Mouse (Mus musculus) midbrain, embryonic 14.5 days (tissue): ENCODE data around the gene Cd9. TPM values are rescaled to one million over a fixed set of nuclear protein-coding genes. Genes with fewer than 3 reads are reported as not detected.

Experiments used
- ATAC-seq: fragments of 200-750 bp; cut with Nextera tagmentation; 2 replicates; pipeline ENCODE4 v1.8.0; 2017; ENCODE audit warnings: moderate number of reproducible peaks, moderate library complexity; ENCODE audit not compliant: low FRiP score, low TSS enrichment
- DNase-seq: peaks from one replicate; pipeline ENCODE4 v3.0.0-alpha.2; 2015
- H3K27ac ChIP-seq: fragments of 300-500 bp; sonication (generic); replicated peaks from 2 replicates; pipeline ENCODE4 v1.5.1; 2014; ENCODE audit warnings: mild to moderate bottlenecking, low read depth, low read length, moderate library complexity
- H3K27me3 ChIP-seq: fragments of 300-500 bp; sonication (generic); 2 replicates; pipeline ENCODE4 v1.6.1; 2014; ENCODE audit warnings: low read length, control low read depth, mixed read lengths; ENCODE audit not compliant: control insufficient read depth, insufficient read depth
- H3K36me3 ChIP-seq: fragments of 300-500 bp; sonication (generic); 2 replicates; pipeline ENCODE4 v1.6.1; 2014; ENCODE audit warnings: low read length, control low read depth; ENCODE audit not compliant: control insufficient read depth, insufficient read depth
- H3K4me1 ChIP-seq: fragments of 300-500 bp; sonication (generic); 2 replicates; pipeline ENCODE4 v1.6.1; 2014; ENCODE audit warnings: mild to moderate bottlenecking, antibody characterized with exemption, low read length, control low read depth; ENCODE audit not compliant: control insufficient read depth, insufficient read depth
- H3K4me2 ChIP-seq: fragments of 300-500 bp; sonication (generic); 2 replicates; pipeline ENCODE4 v1.6.1; 2014; ENCODE audit warnings: mild to moderate bottlenecking, low read length, moderate library complexity
- H3K4me3 ChIP-seq: fragments of 300-500 bp; sonication (generic); replicated peaks from 2 replicates; pipeline ENCODE4 v1.5.1; 2014; ENCODE audit warnings: low read depth, low read length
- H3K9ac ChIP-seq: fragments of 300-500 bp; sonication (generic); replicated peaks from 2 replicates; pipeline ENCODE4 v1.6.1; 2014; ENCODE audit warnings: mild to moderate bottlenecking, low read length, moderate library complexity
- H3K9me3 ChIP-seq: fragments of 300-500 bp; sonication (generic); 2 replicates; pipeline ENCODE4 v1.6.1; 2016; ENCODE audit warnings: low read length, control low read depth, mixed read lengths; ENCODE audit not compliant: control insufficient read depth
- WGBS: fragments of 180-500 bp; shearing (Covaris S2); extraction: QIAGEN DNeasy Blood & Tissue Kit; methylation state at CpG from one replicate; pipeline ENCODE4 v1.1.7; 2014; 5-methylcytosine and 5-hydroxymethylcytosine counted together
- polyA plus RNA-seq: library from polyadenylated mRNA; unstranded; fragments of >200 nt; fragmentation: Nextera tagmentation; extraction: Ambion mirVana; gene quantifications from 2 replicates; pipeline ENCODE4 v1.2.1, GENCODE M21; 2014

The Cd9 gene
- polyA plus RNA-seq, 1 experiment from 2014 or later = 59.8 TPM

DNA sequence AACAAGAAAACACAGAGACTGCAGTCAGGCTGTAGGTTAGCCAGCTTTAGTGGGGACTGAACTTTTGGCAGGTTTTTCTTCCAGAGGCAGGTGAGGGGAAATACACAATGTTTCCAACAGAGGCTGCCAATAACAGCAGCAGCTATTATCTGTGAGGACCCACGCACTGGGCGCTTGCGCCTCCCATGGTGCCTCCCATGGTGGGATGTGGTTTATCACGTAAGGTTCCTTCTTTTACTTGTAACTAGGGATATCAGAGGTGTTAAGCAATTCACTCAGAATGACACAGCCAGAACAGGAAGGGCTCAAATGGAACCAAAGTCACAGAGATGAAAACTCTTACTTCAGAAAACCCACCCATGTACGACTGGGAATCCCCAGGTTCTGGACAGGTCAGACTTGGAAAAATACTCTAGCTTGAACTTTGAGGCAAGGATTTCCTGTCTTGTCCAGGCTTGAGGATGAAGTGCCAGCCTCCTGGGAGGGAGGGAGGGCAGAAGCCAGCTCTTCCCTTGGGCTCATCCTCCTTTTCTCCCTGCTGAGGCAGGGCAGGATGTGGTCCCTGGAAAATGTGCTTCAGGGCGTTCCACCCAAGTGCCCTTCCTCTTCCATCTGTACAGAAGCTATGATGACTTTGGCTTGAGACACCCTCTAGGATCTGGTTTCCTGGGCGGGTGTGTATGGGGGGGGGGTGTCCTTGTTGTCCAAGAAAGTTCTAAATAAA lies 12.8 kb downstream of the Cd9 start:
- WGBS = 53% methylated on average over 7 of the region's 7 CpGs
- H3K4me3 ChIP-seq = no peak overlapping the region
- H3K27me3 ChIP-seq = no peaks in the 10 kb centered on the region
- no peak overlapping the region for H3K4me2 ChIP-seq
- no peak for DNase-seq
- peaks cover 5% of the 10 kb centered on the region; the same call in 1 of the 2 replicates for H3K4me1 ChIP-seq
- H3K27ac ChIP-seq = no peak overlapping the region
- no peak for ATAC-seq
- H3K9ac ChIP-seq = no peak overlapping the region
- no peaks in the 10 kb centered on the region for H3K9me3 ChIP-seq
- no peaks in the 10 kb centered on the region for H3K36me3 ChIP-seq

DNA sequence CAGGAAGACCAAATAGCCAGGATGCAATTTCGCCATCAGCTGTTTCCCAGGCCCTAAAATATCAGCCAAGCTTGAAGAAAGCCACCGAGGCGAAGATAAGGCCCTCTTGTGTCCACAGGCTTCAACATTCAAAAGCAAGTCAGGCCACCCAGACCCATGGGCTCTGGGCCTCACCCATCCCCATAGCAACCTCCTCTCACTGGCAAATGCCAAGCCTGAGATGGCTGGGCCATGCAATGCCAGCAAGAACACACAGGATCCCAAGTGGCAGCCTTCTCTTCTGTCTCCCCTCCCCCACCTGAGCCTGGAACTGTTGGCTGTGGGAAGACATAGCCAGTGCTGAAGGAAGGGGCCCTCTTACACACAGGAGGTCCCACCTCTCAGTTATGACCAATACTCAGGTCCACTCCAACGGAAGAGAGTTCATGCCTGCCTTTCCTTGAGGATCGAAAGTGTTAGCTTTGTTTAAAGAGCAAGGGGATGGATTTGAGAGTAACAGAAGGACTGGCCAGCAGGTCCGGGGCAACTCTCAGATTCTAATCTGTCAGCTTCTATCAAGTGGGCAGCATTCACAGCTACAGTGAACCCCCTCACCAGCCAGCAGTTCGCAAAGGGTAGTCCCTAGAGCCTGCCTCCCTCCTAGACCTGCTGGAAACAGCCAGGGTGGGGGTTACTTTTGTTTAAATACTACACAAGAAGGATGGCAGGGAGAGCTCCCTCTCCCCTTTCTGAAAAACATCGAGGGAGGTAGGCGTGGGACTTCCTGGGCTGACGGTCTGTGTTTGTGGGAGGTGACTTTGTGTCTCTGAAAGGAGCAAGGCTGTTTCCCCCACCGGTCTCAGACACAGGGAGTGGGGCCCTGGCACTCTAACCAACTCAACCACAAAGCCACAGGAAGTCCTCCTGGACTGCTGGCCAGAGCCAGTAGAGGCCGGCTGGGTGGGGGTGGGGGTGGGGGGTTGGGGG lies 13.9 kb downstream of the Cd9 start:
- DNase-seq = peak; percentile 70
- no peaks in the 10 kb centered on the region for H3K36me3 ChIP-seq
- H3K4me2 ChIP-seq = no peak overlapping the region

DNA sequence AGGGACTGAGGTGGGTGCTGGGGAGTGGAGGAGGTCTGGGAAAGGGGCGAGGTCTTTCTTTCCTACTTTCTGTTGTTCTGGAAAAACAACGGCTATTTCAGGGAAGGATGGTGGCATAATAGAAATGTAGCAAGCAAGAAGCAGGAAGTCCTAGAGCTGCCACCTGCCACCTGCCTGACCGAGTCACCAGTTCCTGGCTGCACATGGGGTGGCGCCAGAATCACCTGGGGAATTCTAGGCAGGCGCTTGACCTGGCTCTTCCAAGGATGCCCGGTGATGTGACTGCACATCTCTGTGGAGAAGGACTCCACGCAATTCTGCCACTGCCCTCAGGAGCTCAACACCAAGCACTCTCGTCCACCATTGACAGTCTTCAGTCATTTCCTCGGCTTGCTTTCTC lies 15.2 kb downstream of the Cd9 start:
- H3K4me1 ChIP-seq = peaks cover 10% of the 10 kb centered on the region; the same call in 1 of the 2 replicates
- no peak overlapping the region for H3K4me3 ChIP-seq
- H3K9me3 ChIP-seq = no peaks in the 10 kb centered on the region
- 92% methylated on average over 9 of the region's 9 CpGs for WGBS
- ATAC-seq = no peak
- H3K4me2 ChIP-seq = no peak overlapping the region
- H3K36me3 ChIP-seq = no peaks in the 10 kb centered on the region
- no peak overlapping the region for H3K9ac ChIP-seq
- H3K27ac ChIP-seq = no peak overlapping the region
- DNase-seq = no peak
- no peaks in the 10 kb centered on the region for H3K27me3 ChIP-seq

More for the DNA sequence above, 13.9 kb downstream of the Cd9 start:
- H3K9me3 ChIP-seq = no peaks in the 10 kb centered on the region
- peak; percentile 39; the same call in 1 of the 2 replicates for ATAC-seq
- WGBS = 30% methylated on average over 12 of the region's 12 CpGs
- H3K4me1 ChIP-seq = peaks cover 10% of the 10 kb centered on the region; the same call in 1 of the 2 replicates
- 0 out of 2 replicates have a peak overlapping the region, but pooled peaks have one; percentile 26 for H3K27ac ChIP-seq
- no peak overlapping the region for H3K4me3 ChIP-seq
- H3K9ac ChIP-seq = no peak overlapping the region
- H3K27me3 ChIP-seq = no peaks in the 10 kb centered on the region

DNA sequence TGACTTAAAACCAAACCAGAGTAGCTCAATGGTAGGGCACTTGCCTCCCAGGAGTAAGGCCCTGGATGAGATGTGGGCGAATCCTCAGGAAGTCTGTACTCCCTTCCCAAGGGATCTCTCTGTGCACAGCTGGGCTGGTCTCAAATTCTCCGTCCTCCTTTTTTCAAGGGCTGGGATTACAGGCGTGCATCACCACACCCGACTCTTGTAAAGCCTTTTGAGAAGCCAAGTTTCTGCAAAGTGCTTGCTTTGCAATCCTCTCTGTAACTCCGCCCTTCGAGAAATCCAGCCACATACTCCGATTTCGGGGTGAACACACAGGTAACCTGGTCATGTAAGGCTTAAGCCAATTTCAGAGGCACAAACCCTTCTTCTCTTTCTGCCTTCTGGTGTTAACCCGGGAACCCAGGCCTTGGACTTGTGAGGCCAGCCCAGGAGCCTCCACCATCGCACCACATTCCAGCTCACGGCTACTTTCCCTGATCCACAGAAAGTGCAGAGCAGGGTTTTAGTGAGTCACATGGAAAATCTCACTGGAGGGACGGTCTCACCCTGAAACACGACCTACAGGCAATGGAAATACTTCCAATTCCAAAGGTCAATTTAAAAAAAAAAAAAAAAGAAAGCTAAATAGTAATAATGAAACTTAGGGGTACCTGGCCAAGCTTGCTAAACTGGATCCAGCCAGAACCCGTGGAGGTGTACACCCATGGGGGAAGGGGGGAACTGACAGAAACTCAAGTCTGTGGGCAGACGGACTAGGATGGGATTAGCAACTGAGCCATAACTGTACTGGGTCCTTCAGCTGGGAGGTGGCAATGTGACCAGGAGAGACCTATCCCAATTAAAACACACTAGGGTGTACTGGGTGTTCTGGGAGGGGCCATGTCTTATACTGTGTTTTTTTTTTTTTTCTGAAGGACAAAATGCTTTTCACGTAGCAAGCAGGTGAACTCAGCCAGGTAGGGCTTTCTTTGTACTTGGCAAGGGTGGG lies 16.2 kb downstream of the Cd9 start:
- ATAC-seq (no peak), DNase-seq (no peak)
- WGBS = 87% methylated on average over 16 of the region's 16 CpGs
- Histone ChIP-seq H3K9me3 (no peaks in the 10 kb centered on the region), H3K36me3 (no peaks in the 10 kb centered on the region), H3K27me3 (no peaks in the 10 kb centered on the region), H3K9ac (no peak overlapping the region), H3K4me1 (peaks cover 10% of the 10 kb centered on the region; the same call in 1 of the 2 replicates), H3K4me3 (no peak overlapping the region), H3K27ac (no peak overlapping the region), H3K4me2 (no peak overlapping the region)

DNA sequence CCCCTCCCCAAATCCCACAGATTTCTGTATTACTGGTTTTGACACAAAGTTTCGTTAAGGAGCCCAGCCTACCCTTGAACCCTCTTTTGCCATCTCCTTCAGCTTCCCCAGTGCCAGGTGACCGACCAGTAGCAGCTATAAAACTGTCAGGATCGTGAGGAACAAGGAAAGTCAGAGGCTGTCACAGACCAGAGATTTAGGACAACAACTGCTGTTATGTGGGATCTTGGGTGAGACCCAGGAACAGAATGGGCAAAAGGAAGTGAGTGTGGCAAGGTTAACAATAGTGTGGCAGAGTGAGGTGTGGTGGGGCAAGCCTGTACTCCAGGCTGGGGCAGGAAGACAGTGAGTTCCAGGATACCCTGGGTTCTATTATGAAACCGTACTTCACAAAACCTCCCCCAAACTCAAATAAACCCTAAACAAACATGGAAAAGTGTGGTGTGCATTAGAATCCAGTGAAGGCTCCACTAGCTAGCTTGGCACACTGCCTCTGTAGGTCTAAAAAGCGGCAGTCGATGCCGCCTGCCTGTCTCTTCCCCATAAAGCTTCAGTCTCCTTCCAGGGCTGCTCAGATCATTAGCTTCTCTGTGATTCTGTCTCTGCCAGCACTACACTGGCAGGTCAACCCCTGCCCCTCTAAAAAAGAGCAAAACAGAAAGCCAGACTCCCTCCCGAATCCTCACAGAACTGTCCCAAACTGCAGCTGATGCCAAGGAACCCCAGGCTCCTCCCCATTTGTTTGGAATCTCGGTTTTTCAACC lies 17.6 kb downstream of the Cd9 start:
- WGBS = 69% methylated on average over 9 of the region's 9 CpGs
- H3K36me3 ChIP-seq = no peaks in the 10 kb centered on the region
- no peak overlapping the region for H3K9ac ChIP-seq
- H3K4me3 ChIP-seq = no peak overlapping the region
- no peak overlapping the region for H3K4me2 ChIP-seq
- no peaks in the 10 kb centered on the region for H3K27me3 ChIP-seq
- H3K9me3 ChIP-seq = no peaks in the 10 kb centered on the region
- ATAC-seq (no peak), DNase-seq (no peak)
- peaks cover 10% of the 10 kb centered on the region; the same call in 1 of the 2 replicates for H3K4me1 ChIP-seq
- H3K27ac ChIP-seq = no peak overlapping the region

DNA sequence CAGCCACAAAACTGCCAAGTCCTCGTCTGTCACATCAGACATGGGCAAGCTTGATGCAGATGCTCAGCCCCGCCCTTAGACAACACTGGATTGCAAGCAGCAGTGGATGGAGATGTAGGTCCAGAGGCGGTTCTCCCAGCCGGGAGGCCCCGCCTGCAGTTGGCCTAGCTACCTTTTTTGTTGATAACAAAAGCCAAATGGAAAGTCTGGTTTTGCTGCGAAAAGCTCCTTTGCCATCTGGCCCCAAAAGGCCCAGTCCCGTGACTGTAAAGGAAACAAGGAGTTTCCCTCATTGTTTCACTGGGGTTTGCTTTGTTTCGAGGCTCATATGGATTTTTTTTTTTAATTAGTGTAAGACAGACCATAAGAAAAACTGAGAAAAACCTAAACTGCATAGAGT lies 18.5 kb downstream of the Cd9 start:
- Histone ChIP-seq H3K9ac (no peak overlapping the region), H3K36me3 (no peaks in the 10 kb centered on the region), H3K27me3 (no peaks in the 10 kb centered on the region), H3K9me3 (no peaks in the 10 kb centered on the region), H3K4me3 (no peak overlapping the region), H3K27ac (no peak overlapping the region), H3K4me2 (no peak overlapping the region), H3K4me1 (peaks cover 4% of the 10 kb centered on the region; the same call in 1 of the 2 replicates)
- ATAC-seq (no peak), DNase-seq (no peak)
- 32% methylated on average over 8 of the region's 8 CpGs for WGBS

DNA sequence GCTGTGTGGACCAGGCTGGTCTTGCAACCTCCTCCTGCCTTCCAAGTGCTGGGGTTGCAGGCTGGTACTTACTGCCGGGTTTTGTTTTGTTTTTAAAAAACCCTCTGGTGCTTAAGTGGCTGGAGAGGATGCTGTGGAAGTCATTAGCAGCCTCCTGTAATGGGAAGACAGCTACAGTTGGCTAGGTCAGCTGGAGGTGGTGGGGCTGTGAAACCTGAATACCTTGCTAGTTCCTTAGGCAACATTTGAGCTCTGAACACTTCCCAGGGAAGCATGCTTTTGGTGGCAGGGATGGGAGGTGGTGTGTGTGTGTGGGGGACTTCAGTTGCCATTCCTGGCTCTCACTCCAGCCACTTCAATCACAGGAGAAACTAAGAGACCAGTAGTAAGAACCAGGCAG lies 19.4 kb downstream of the Cd9 start:
- no peaks in the 10 kb centered on the region for H3K9me3 ChIP-seq
- no peak overlapping the region for H3K9ac ChIP-seq
- 56% methylated on average over 1 of the region's 1 CpGs for WGBS
- no peaks in the 10 kb centered on the region for H3K27me3 ChIP-seq
- H3K27ac ChIP-seq = no peak overlapping the region
- H3K4me1 ChIP-seq = peaks cover 4% of the 10 kb centered on the region; the same call in 1 of the 2 replicates
- H3K36me3 ChIP-seq = no peaks in the 10 kb centered on the region
- DNase-seq = no peak
- no peak overlapping the region for H3K4me3 ChIP-seq
- H3K4me2 ChIP-seq = no peak overlapping the region
- ATAC-seq = no peak
